Mouse (Mus musculus): ENCODE data around the gene Rgs13. TPM values are rescaled to one million over a fixed set of nuclear protein-coding genes. Genes with fewer than 3 reads are reported as not detected.
"Not testable (repeated sequence)": the region's sequence is repeated elsewhere in the genome, so short reads cannot be mapped to it uniquely, and the experiment has no call there.

Gene Rgs13
- polyA plus RNA-seq, 1 experiment from 2014 or later = 0.81 TPM

GRCm38 (mm10) chr1:144151401-144152183 is 25.6 kb downstream of the Rgs13 start:
- H3K4me3 ChIP-seq (replicated peaks) = no peak overlapping the region
- H3K9ac ChIP-seq = no peak overlapping the region
- 69% methylated on average over 5 of the region's 5 CpGs for WGBS
- H3K4me2 ChIP-seq (replicated peaks) = no peak overlapping the region
- no peak for ATAC-seq (ENCODE audit: insufficient number of reproducible peaks, low FRiP score, low TSS enrichment, low read depth)
- H3K36me3 ChIP-seq = no peaks in the 10 kb centered on the region
- no peak overlapping the region for H3K27ac ChIP-seq (replicated peaks)
- H3K27me3 ChIP-seq = no peaks in the 10 kb centered on the region
- H3K9me3 ChIP-seq (replicated peaks) = no peaks in the 10 kb centered on the region
- H3K4me1 ChIP-seq = no peaks in the 10 kb centered on the region

GRCm38 (mm10) chr1:144149997-144150396 is 27.2 kb downstream of the Rgs13 start:
- 81% methylated on average over 3 of the region's 3 CpGs for WGBS
- no peak overlapping the region for H3K4me3 ChIP-seq (replicated peaks)
- H3K36me3 ChIP-seq = no peaks in the 10 kb centered on the region
- no peak overlapping the region for H3K4me2 ChIP-seq (replicated peaks)
- H3K9ac ChIP-seq = no peak overlapping the region
- no peak for ATAC-seq (ENCODE audit: insufficient number of reproducible peaks, low FRiP score, low TSS enrichment, low read depth)
- no peaks in the 10 kb centered on the region for H3K27me3 ChIP-seq
- no peak overlapping the region for H3K27ac ChIP-seq (replicated peaks)
- no peaks in the 10 kb centered on the region for H3K4me1 ChIP-seq
- H3K9me3 ChIP-seq (replicated peaks) = no peaks in the 10 kb centered on the region

GRCm38 (mm10) chr1:144141398-144141797 is 35.8 kb downstream of the Rgs13 start:
- H3K4me1 ChIP-seq; H3K27me3 ChIP-seq; ATAC-seq (ENCODE audit: insufficient number of reproducible peaks, low FRiP score, low TSS enrichment, low read depth); H3K4me3 ChIP-seq (replicated peaks); H3K27ac ChIP-seq (replicated peaks); H3K9me3 ChIP-seq (replicated peaks); H3K9ac ChIP-seq; H3K4me2 ChIP-seq (replicated peaks); H3K36me3 ChIP-seq: not testable (repeated sequence)
- 75% methylated on average over 2 of the region's 2 CpGs for WGBS

GRCm38 (mm10) chr1:144139847-144140246 is 37.3 kb downstream of the Rgs13 start:
- H3K4me3 ChIP-seq (replicated peaks) = no peak overlapping the region
- H3K9ac ChIP-seq = no peak overlapping the region
- ATAC-seq (ENCODE audit: insufficient number of reproducible peaks, low FRiP score, low TSS enrichment, low read depth) = no peak
- no peak overlapping the region for H3K27ac ChIP-seq (replicated peaks)
- H3K9me3 ChIP-seq (replicated peaks) = no peaks in the 10 kb centered on the region
- no peaks in the 10 kb centered on the region for H3K4me1 ChIP-seq
- H3K36me3 ChIP-seq = no peaks in the 10 kb centered on the region
- H3K27me3 ChIP-seq = no peaks in the 10 kb centered on the region
- no peak overlapping the region for H3K4me2 ChIP-seq (replicated peaks)
- 83% methylated on average over 1 of the region's 1 CpGs for WGBS

- Histone ChIP-seq H3K9ac (no peak overlapping the region), H3K9me3 (replicated peaks) (no peaks in the 10 kb centered on the region), H3K4me1 (no peaks in the 10 kb centered on the region), H3K4me3 (replicated peaks) (no peak overlapping the region), H3K36me3 (no peaks in the 10 kb centered on the region), H3K27ac (replicated peaks) (no peak overlapping the region), H3K27me3 (no peaks in the 10 kb centered on the region), H3K4me2 (replicated peaks) (no peak overlapping the region)
- ATAC-seq (ENCODE audit: insufficient number of reproducible peaks, low FRiP score, low TSS enrichment, low read depth) = no peak
- 79% methylated on average over 7 of the region's 7 CpGs for WGBS
Measured at GRCm38 (mm10) chr1:144127965-144128364, 49.2 kb downstream of the Rgs13 start.

- Histone ChIP-seq H3K36me3 (no peaks in the 10 kb centered on the region), H3K27ac (replicated peaks) (no peak overlapping the region), H3K4me3 (replicated peaks) (no peak overlapping the region), H3K27me3 (no peaks in the 10 kb centered on the region), H3K4me1 (no peaks in the 10 kb centered on the region), H3K9ac (no peak overlapping the region), H3K9me3 (replicated peaks) (no peaks in the 10 kb centered on the region), H3K4me2 (replicated peaks) (no peak overlapping the region)
- WGBS = 75% methylated on average over 4 of the region's 4 CpGs
- ATAC-seq (ENCODE audit: insufficient number of reproducible peaks, low FRiP score, low TSS enrichment, low read depth) = no peak
Measured at GRCm38 (mm10) chr1:144120042-144120441, 57.1 kb downstream of the Rgs13 start.

GRCm38 (mm10) chr1:144119456-144119855 is 57.7 kb downstream of the Rgs13 start:
- no peak for ATAC-seq (ENCODE audit: insufficient number of reproducible peaks, low FRiP score, low TSS enrichment, low read depth)
- H3K4me2 ChIP-seq (replicated peaks) = no peak overlapping the region
- no peak overlapping the region for H3K9ac ChIP-seq
- H3K27ac ChIP-seq (replicated peaks) = no peak overlapping the region
- H3K4me1 ChIP-seq = no peaks in the 10 kb centered on the region
- no peaks in the 10 kb centered on the region for H3K27me3 ChIP-seq
- 70% methylated on average over 2 of the region's 2 CpGs for WGBS
- no peak overlapping the region for H3K4me3 ChIP-seq (replicated peaks)
- H3K36me3 ChIP-seq = no peaks in the 10 kb centered on the region
- H3K9me3 ChIP-seq (replicated peaks) = no peaks in the 10 kb centered on the region

GRCm38 (mm10) chr1:144115848-144116727 is 61.1 kb downstream of the Rgs13 start:
- no peak for ATAC-seq (ENCODE audit: insufficient number of reproducible peaks, low FRiP score, low TSS enrichment, low read depth)
- Histone ChIP-seq H3K9me3 (replicated peaks) (no peaks in the 10 kb centered on the region), H3K27ac (replicated peaks) (no peak overlapping the region), H3K9ac (no peak overlapping the region), H3K4me2 (replicated peaks) (no peak overlapping the region), H3K27me3 (no peaks in the 10 kb centered on the region), H3K4me3 (replicated peaks) (no peak overlapping the region), H3K36me3 (no peaks in the 10 kb centered on the region), H3K4me1 (no peaks in the 10 kb centered on the region)
- 51% methylated on average over 6 of the region's 6 CpGs for WGBS

GRCm38 (mm10) chr1:144113438-144114074 is 63.6 kb downstream of the Rgs13 start:
- ATAC-seq (ENCODE audit: insufficient number of reproducible peaks, low FRiP score, low TSS enrichment, low read depth) = no peak
- Histone ChIP-seq H3K27ac (replicated peaks) (0 out of 2 replicates have a peak overlapping the region, but pooled peaks have one; percentile 49), H3K4me2 (replicated peaks) (no peak overlapping the region), H3K27me3 (no peaks in the 10 kb centered on the region), H3K4me1 (no peaks in the 10 kb centered on the region), H3K9ac (no peak overlapping the region), H3K4me3 (replicated peaks) (no peak overlapping the region), H3K36me3 (no peaks in the 10 kb centered on the region), H3K9me3 (replicated peaks) (no peaks in the 10 kb centered on the region)
- 75% methylated on average over 6 of the region's 6 CpGs for WGBS

- Histone ChIP-seq H3K9ac (no peak overlapping the region), H3K4me1 (no peaks in the 10 kb centered on the region), H3K27ac (replicated peaks) (no peak overlapping the region), H3K36me3 (no peaks in the 10 kb centered on the region), H3K27me3 (no peaks in the 10 kb centered on the region), H3K4me3 (replicated peaks) (no peak overlapping the region), H3K4me2 (replicated peaks) (no peak overlapping the region), H3K9me3 (replicated peaks) (no peaks in the 10 kb centered on the region)
- 47% methylated on average over 2 of the region's 2 CpGs for WGBS
- ATAC-seq (ENCODE audit: insufficient number of reproducible peaks, low FRiP score, low TSS enrichment, low read depth) = no peak
Measured at GRCm38 (mm10) chr1:144112946-144113345, 64.2 kb downstream of the Rgs13 start.

GRCm38 (mm10) chr1:144098587-144099258 is 78.4 kb downstream of the Rgs13 start:
- Histone ChIP-seq H3K27ac (replicated peaks) (no peak overlapping the region), H3K4me3 (replicated peaks) (no peak overlapping the region), H3K27me3 (no peaks in the 10 kb centered on the region), H3K4me1 (no peaks in the 10 kb centered on the region), H3K9me3 (replicated peaks) (no peaks in the 10 kb centered on the region), H3K9ac (no peak overlapping the region), H3K4me2 (replicated peaks) (no peak overlapping the region), H3K36me3 (no peaks in the 10 kb centered on the region)
- 76% methylated on average over 1 of the region's 1 CpGs for WGBS
- no peak for ATAC-seq (ENCODE audit: insufficient number of reproducible peaks, low FRiP score, low TSS enrichment, low read depth)
